Mouse (Mus musculus): Measurements from ENCODE around the gene Tex2.

DNA sequence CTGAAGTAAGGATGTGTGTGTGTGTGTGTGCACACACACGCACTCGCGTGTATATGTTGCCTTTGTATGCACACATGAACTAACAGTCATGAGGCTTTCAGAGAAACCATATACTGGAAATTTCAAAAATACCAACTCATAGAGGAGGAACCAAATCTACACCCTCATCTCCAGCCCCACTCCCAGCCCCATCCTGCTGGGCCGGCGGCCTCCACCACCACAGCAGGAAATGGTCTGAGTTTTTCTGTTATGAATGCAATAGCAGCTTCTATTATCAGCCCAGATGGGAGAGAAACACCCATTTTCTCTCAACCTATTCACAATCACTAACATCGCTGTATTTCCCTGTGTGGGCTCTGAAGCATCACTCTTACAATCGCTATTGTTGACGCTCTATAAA lies 8.8 kb upstream of the Tex2 start:
- TF ChIP-seq CTCF (IDR thresholded peaks at IDR 0.05; ENCODE audit: borderline replicate concordance, insufficient read depth, low read depth, low read length) (no peak), POLR2A (IDR thresholded peaks at IDR 0.05; ENCODE audit: borderline replicate concordance, insufficient read depth, low read length) (no peak)

All from cerebellum, adult 2 months (tissue).